Mouse (Mus musculus) stomach, embryonic 15.5 days (tissue): Measurements from ENCODE around the gene Dok3. TPM values are rescaled to one million over a fixed set of nuclear protein-coding genes. Genes with fewer than 3 reads are reported as not detected.

Source experiments
- microRNA-seq: library from miRNA; unstranded; fragments of <30 nt; microRNA quantifications from one replicate; pipeline ENCODE4, GENCODE M21; 2016
- polyA plus RNA-seq: library from polyadenylated mRNA; unstranded; fragments of >200 nt; fragmentation: Nextera tagmentation; extraction: Ambion mirVana; gene quantifications from 2 replicates; pipeline ENCODE4 v1.2.1, GENCODE M21; 2015

Gene Dok3
- polyA plus RNA-seq, 1 experiment from 2014 or later, result 5.3 TPM

Small RNA genes lying within 50 kb of the gene (microRNA-seq; reads per million reads assigned to microRNA genes)
- gene Mir6944, result 19.3 reads per million, percentile 32 among the genes with 10 or more reads in this experiment
- 1.7 reads per million for gene Mir6945

Other genes with a start within 250 kb of the Dok3 start
- gene Prelid1, start 208.8 kb downstream of the Dok3 start, polyA plus RNA-seq, result 447 and 473 TPM in 2 replicates
- gene Rab24, start 207.3 kb downstream of the Dok3 start, polyA plus RNA-seq, result 89.8 and 93.2 TPM in 2 replicates
- 29.2 and 32.1 TPM in 2 replicates for gene Mxd3, start 199.5 kb downstream of the Dok3 start, polyA plus RNA-seq
- 114 and 127 TPM in 2 replicates for gene Lman2, start 166.5 kb downstream of the Dok3 start, polyA plus RNA-seq
- 1.3 and 1.5 TPM in 2 replicates for gene Rgs14, start 159.6 kb downstream of the Dok3 start, polyA plus RNA-seq
- 0.06 and 0.17 TPM in 2 replicates for gene Slc34a1, start 131.1 kb downstream of the Dok3 start, polyA plus RNA-seq
- not detected in 2 replicates for gene Pfn3, start 114.1 kb downstream of the Dok3 start, polyA plus RNA-seq
- 2.5 and 6.8 TPM in 2 replicates for gene F12, start 102.5 kb downstream of the Dok3 start, polyA plus RNA-seq
- 39.1 and 40.7 TPM in 2 replicates for gene Grk6, start 84.2 kb downstream of the Dok3 start, polyA plus RNA-seq
- 0.72 and 0.85 TPM in 2 replicates for gene Prr7, start 65.0 kb downstream of the Dok3 start, polyA plus RNA-seq
- 110 and 115 TPM in 2 replicates for gene Dbn1, start 41.2 kb downstream of the Dok3 start, polyA plus RNA-seq
- 198 and 218 TPM in 2 replicates for gene Pdlim7, start 15.6 kb downstream of the Dok3 start, polyA plus RNA-seq
- gene Ddx41, start 7.4 kb upstream of the Dok3 start, polyA plus RNA-seq, result 52.7 and 54.5 TPM in 2 replicates
- gene Fam193b, start 41.8 kb upstream of the Dok3 start, polyA plus RNA-seq, result 29.1 and 32.1 TPM in 2 replicates
- gene Tmed9, start 44.4 kb upstream of the Dok3 start, polyA plus RNA-seq, result 150 and 156 TPM in 2 replicates
- gene B4galt7, start 70.6 kb upstream of the Dok3 start, polyA plus RNA-seq, result 24.6 and 26.3 TPM in 2 replicates
- gene Caml, start 93.7 kb upstream of the Dok3 start, polyA plus RNA-seq, result 49.2 and 53.0 TPM in 2 replicates
- 31.6 and 33.5 TPM in 2 replicates for gene Ddx46, start 105.7 kb upstream of the Dok3 start, polyA plus RNA-seq
- gene B230219D22Rik, start 163.8 kb upstream of the Dok3 start, polyA plus RNA-seq, result 56.8 and 57.5 TPM in 2 replicates
- 77.0 and 77.6 TPM in 2 replicates for gene Txndc15, start 185.4 kb upstream of the Dok3 start, polyA plus RNA-seq
- gene Pcbd2, start 198.1 kb upstream of the Dok3 start, polyA plus RNA-seq, result 73.4 and 80.9 TPM in 2 replicates